Mouse (Mus musculus) hindbrain, embryonic 14.5 days (tissue): ENCODE measurements at regions not wholly inside any gene's neighbourhood (a gene's known extent, or its start where the extent isn't known, plus 50 kb on each side); places are given as distances from the start of the nearest gene placed in this dataset.
"Not testable (repeated sequence)": the region's sequence is repeated elsewhere in the genome, so short reads cannot be mapped to it uniquely, and the experiment has no call there.

Experiments used
- ATAC-seq: fragments of 200-750 bp; cut with Nextera tagmentation; 2 replicates; pipeline ENCODE4 v1.8.0; 2017; ENCODE audit warnings: moderate number of reproducible peaks, mild to moderate bottlenecking, moderate TSS enrichment, moderate library complexity; ENCODE audit not compliant: low FRiP score
- DNase-seq: peaks from one replicate; pipeline ENCODE4 v3.0.0-alpha.2; 2015; ENCODE audit warnings: low spot score
- H3K27ac ChIP-seq: fragments of 300-500 bp; sonication (generic); 2 replicates; pipeline ENCODE4 v1.5.1; 2014; ENCODE audit warnings: mild to moderate bottlenecking, moderate library complexity
- H3K27me3 ChIP-seq: fragments of 300-500 bp; sonication (generic); 2 replicates; pipeline ENCODE4 v1.6.1; 2014; ENCODE audit warnings: mild to moderate bottlenecking, low read length, mixed read lengths; ENCODE audit not compliant: control insufficient read depth, insufficient read depth
- H3K36me3 ChIP-seq: fragments of 300-500 bp; sonication (generic); replicated peaks from 2 replicates; pipeline ENCODE4 v1.6.1; 2014; ENCODE audit not compliant: control insufficient read depth, insufficient read depth
- H3K4me1 ChIP-seq: fragments of 300-500 bp; sonication (generic); replicated peaks from 2 replicates; pipeline ENCODE4 v1.6.1; 2014; ENCODE audit warnings: antibody characterized with exemption, low read length, mixed read lengths; ENCODE audit not compliant: control insufficient read depth, insufficient read depth
- H3K4me2 ChIP-seq: fragments of 300-500 bp; sonication (generic); replicated peaks from 2 replicates; pipeline ENCODE4 v1.6.1; 2014; ENCODE audit warnings: mild to moderate bottlenecking, moderate library complexity
- H3K4me3 ChIP-seq: fragments of 300-500 bp; sonication (generic); replicated peaks from 2 replicates; pipeline ENCODE4 v1.5.1; 2014; ENCODE audit warnings: mild to moderate bottlenecking, low read length
- H3K9ac ChIP-seq: fragments of 300-500 bp; sonication (generic); 2 replicates; pipeline ENCODE4 v1.6.1; 2014
- H3K9me3 ChIP-seq: fragments of 300-500 bp; sonication (generic); 2 replicates; pipeline ENCODE4 v1.6.1; 2016; ENCODE audit warnings: low read length; ENCODE audit not compliant: control insufficient read depth
- WGBS: fragments of 180-500 bp; shearing (Covaris S2); extraction: QIAGEN DNeasy Blood & Tissue Kit; methylation state at CpG from one replicate; pipeline ENCODE4 v1.1.7; 2014; 5-methylcytosine and 5-hydroxymethylcytosine counted together

GRCm38 (mm10) chrX:103532620-103533199 lies 97.7 kb upstream of the Zcchc13 start:
- Histone ChIP-seq H3K27ac (peak overlapping the region; percentile 93), H3K9ac (peak overlapping the region; percentile 44; the same call in 1 of the 2 replicates), H3K4me2 (peak overlapping the region; percentile 31), H3K4me1 (peaks cover 11% of the 10 kb centered on the region)
- H3K4me3 ChIP-seq, H3K36me3 ChIP-seq, H3K9me3 ChIP-seq, H3K27me3 ChIP-seq: not testable (repeated sequence)
- DNase-seq (peak; percentile 30), ATAC-seq (peak; percentile 93)
- 10% methylated on average over 1 of the region's 2 CpGs for WGBS

DNA sequence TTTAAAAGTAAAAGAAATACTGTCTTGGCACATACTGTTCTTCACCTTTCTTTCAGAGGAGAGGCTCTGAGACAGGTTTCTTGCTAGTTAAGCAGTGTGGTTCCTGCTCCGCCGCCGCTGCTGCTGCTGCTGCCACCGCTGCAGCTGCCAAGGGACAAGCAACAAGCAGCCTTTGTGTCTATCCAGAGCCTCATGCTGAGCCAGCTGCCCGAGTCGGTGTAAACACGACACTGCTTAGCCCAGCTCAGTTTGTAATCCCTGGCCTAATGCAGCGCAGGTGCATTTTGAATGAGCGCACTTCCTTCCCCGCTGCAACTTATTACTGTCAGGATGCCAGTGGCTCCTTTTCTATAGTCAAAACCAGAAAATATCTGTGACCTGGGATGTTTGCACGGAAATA lies 97.1 kb upstream of the Zcchc13 start:
- H3K9ac ChIP-seq = peak overlapping the region; percentile 44; the same call in 1 of the 2 replicates

GRCm38 (mm10) chrX:103533831-103534230 lies 96.6 kb upstream of the Zcchc13 start:
- Histone ChIP-seq H3K4me2 (peak overlapping the region; percentile 31; the same call in 1 of the 2 replicates), H3K4me3 (no peak overlapping the region), H3K27ac (peak overlapping the region; percentile 93), H3K36me3 (no peaks in the 10 kb centered on the region), H3K9me3 (no peaks in the 10 kb centered on the region), H3K9ac (0 out of 2 replicates have a peak overlapping the region, but pooled peaks have one; percentile 44), H3K27me3 (no peaks in the 10 kb centered on the region), H3K4me1 (peaks cover 11% of the 10 kb centered on the region)
- ATAC-seq (no peak), DNase-seq (no peak)
- WGBS = 4% methylated on average over 1 of the region's 1 CpGs

More for the DNA sequence above, 97.1 kb upstream of the Zcchc13 start:
- peak overlapping the region; percentile 93 for H3K27ac ChIP-seq
- 4% methylated on average over 11 of the region's 11 CpGs for WGBS
- no peak overlapping the region for H3K4me3 ChIP-seq
- no peaks in the 10 kb centered on the region for H3K27me3 ChIP-seq
- peak; percentile 64 for DNase-seq
- no peaks in the 10 kb centered on the region for H3K36me3 ChIP-seq
- peak overlapping the region; percentile 31 for H3K4me2 ChIP-seq
- peak; percentile 74 for ATAC-seq
- peaks cover 11% of the 10 kb centered on the region for H3K4me1 ChIP-seq
- no peaks in the 10 kb centered on the region for H3K9me3 ChIP-seq

DNA sequence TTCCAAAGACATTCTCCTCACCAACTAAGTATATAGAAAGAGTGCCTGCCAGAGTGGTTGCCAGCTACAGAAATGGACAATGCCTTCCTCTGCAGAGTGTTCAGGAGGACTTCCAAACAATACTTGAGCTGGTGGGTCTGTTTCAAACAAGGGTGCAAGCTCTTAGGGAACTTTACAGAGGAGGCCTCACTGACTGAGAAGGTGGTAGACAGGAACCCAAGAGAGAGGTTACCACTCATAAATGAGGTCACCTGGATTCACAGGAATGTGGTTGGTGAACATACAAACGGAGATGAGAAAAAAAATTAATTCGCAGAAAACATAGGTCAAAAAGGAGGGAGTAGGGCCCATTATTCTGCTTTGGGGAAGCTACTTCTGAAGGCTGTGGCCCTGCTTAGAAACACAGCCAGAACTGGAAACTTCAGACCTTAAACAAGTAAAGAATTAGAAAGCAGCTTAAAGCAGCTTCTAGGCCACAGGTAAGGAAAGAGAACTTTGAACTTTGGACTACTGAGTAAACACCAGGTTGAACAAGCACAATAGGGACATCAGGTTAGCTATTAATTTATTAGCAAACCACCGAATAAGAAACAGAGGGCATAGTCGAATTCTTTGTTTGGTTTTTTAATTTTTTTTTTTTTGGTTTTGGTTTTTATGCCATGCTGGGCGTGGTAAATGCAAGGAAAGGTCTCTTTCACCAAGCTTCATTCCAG lies 83.7 kb upstream of the Zcchc13 start:
- Histone ChIP-seq H3K27ac (no peak overlapping the region), H3K36me3 (no peaks in the 10 kb centered on the region), H3K4me3 (no peak overlapping the region), H3K4me2 (no peak overlapping the region), H3K27me3 (no peaks in the 10 kb centered on the region), H3K9ac (no peak overlapping the region), H3K4me1 (no peaks in the 10 kb centered on the region), H3K9me3 (no peaks in the 10 kb centered on the region)
- 83% methylated on average over 5 of the region's 5 CpGs for WGBS
- ATAC-seq (no peak), DNase-seq (no peak)

DNA sequence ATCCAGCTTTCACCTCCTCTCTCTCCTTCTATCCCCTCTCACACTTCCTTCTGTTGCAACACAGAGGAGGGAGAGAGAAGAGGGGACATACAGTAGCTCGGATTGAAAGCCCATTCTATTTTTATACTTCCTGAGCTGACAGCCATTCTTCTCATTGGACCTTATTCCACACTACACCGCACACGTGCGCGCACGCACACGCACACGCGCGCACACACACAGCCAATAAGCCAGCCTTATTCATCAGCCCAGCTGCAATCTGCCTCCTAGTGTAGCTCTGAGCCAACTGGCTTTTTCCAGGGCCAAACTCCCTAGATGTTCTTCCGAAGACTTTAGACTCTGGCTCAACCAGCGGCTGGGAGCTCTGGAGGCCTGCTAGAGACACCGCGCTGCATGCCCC lies 79.1 kb upstream of the Zcchc13 start:
- H3K4me3 ChIP-seq = no peak overlapping the region
- no peak for ATAC-seq
- H3K27ac ChIP-seq = no peak overlapping the region
- no peaks in the 10 kb centered on the region for H3K36me3 ChIP-seq
- no peaks in the 10 kb centered on the region for H3K9me3 ChIP-seq
- H3K4me2 ChIP-seq = no peak overlapping the region
- no peak overlapping the region for H3K9ac ChIP-seq
- H3K4me1 ChIP-seq = peaks cover 5% of the 10 kb centered on the region; the same call in 1 of the 2 replicates
- no peak for DNase-seq
- WGBS = 86% methylated on average over 14 of the region's 14 CpGs
- no peaks in the 10 kb centered on the region for H3K27me3 ChIP-seq

DNA sequence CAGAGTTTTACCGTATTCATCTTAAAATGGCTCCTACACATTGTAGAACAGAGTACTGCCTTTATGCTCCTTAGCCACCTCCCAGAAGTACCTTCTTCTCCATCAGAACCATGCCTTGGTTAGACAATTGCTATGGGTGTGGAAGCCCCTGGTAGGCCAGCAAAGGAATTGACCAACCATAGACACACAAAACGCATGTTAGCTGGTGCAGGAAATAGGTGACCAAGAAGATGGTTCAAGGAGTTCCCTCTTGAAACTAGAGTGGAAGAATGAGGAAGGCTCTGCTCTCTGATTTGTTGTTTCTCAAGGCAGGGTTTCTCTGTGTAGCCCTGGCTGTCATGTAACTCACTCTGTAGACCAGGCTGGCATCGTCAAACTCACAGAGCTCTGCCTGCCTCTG lies 77.2 kb upstream of the Zcchc13 start:
- no peak overlapping the region for H3K27ac ChIP-seq
- no peak overlapping the region for H3K4me3 ChIP-seq
- H3K36me3 ChIP-seq = no peaks in the 10 kb centered on the region
- no peaks in the 10 kb centered on the region for H3K9me3 ChIP-seq
- H3K9ac ChIP-seq = no peak overlapping the region
- H3K4me2 ChIP-seq = no peak overlapping the region
- ATAC-seq (no peak), DNase-seq (no peak)
- no peaks in the 10 kb centered on the region for H3K27me3 ChIP-seq
- H3K4me1 ChIP-seq = peaks cover 10% of the 10 kb centered on the region; the same call in 1 of the 2 replicates
- WGBS = 90% methylated on average over 3 of the region's 3 CpGs

- no peak overlapping the region for H3K4me3 ChIP-seq
- H3K9ac ChIP-seq = no peak overlapping the region
- H3K36me3 ChIP-seq = no peaks in the 10 kb centered on the region
- H3K4me2 ChIP-seq = no peak overlapping the region
- H3K9me3 ChIP-seq = no peaks in the 10 kb centered on the region
- 77% methylated on average over 3 of the region's 3 CpGs for WGBS
- no peak for ATAC-seq
- peaks cover 10% of the 10 kb centered on the region; the same call in 1 of the 2 replicates for H3K4me1 ChIP-seq
- H3K27me3 ChIP-seq = no peaks in the 10 kb centered on the region
- no peak overlapping the region for H3K27ac ChIP-seq
- no peak for DNase-seq
Observed at GRCm38 (mm10) chrX:103553605-103554004, 76.8 kb upstream of the Zcchc13 start.

- 5% methylated on average over 4 of the region's 5 CpGs for WGBS
- Histone ChIP-seq H3K4me1 (peaks cover 10% of the 10 kb centered on the region; the same call in 1 of the 2 replicates), H3K27ac (peak overlapping the region; percentile 75)
- not testable (repeated sequence) for H3K4me2 ChIP-seq, H3K9ac ChIP-seq, H3K27me3 ChIP-seq, H3K9me3 ChIP-seq, DNase-seq, H3K4me3 ChIP-seq, H3K36me3 ChIP-seq
- ATAC-seq = peak; percentile 94
Observed at GRCm38 (mm10) chrX:103555041-103555986, 75.1 kb upstream of the Zcchc13 start.

DNA sequence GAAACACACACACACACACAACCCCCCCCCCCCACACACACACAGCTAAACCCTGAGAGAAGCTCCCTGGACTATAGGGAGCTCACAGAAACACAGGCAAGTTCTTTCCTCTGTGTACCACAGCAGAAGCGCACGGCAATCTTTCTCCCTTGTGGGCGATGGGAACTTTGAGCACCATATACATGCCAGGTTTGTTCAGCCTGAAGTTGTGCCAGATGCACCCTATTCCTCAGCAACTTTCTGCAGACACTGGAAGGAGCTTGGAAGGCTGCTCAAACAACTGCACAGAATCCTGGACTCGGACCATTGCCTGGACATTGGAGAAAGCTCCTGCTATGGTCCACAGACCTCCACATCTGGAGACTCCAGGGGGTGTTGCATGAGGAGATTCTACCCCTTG lies 74.3 kb upstream of the Zcchc13 start:
- no peaks in the 10 kb centered on the region for H3K9me3 ChIP-seq
- no peak overlapping the region for H3K4me2 ChIP-seq
- no peak overlapping the region for H3K9ac ChIP-seq
- peaks cover 10% of the 10 kb centered on the region; the same call in 1 of the 2 replicates for H3K4me1 ChIP-seq
- no peak for ATAC-seq
- no peak for DNase-seq
- no peaks in the 10 kb centered on the region for H3K36me3 ChIP-seq
- WGBS = 51% methylated on average over 4 of the region's 4 CpGs
- H3K4me3 ChIP-seq = no peak overlapping the region
- H3K27ac ChIP-seq = peak overlapping the region; percentile 75
- H3K27me3 ChIP-seq = no peaks in the 10 kb centered on the region
